Mouse (Mus musculus): Measurements from ENCODE around the gene Tmem62. TPM values are rescaled to one million over a fixed set of nuclear protein-coding genes. Genes with fewer than 3 reads are reported as not detected.
"Not testable (repeated sequence)": the region's sequence is repeated elsewhere in the genome, so short reads cannot be mapped to it uniquely, and the experiment has no call there.

The Tmem62 gene
- polyA plus RNA-seq, 1 experiment from 2014 or later: 4.7 TPM

GRCm38 (mm10) chr2:120965486-120965885, 11.3 kb upstream of the Tmem62 start:
- H3K4me1 ChIP-seq (ENCODE audit: control insufficient read depth, insufficient read depth, low read length): 0 out of 2 replicates have a peak, but pooled peaks cover 6% of the 10 kb centered on the region
- H3K4me2 ChIP-seq (ENCODE audit: low read depth, low read length): no peak overlapping the region
- no peaks in the 10 kb centered on the region for H3K9me3 ChIP-seq (replicated peaks; ENCODE audit: control insufficient read depth, low read length)
- no peak overlapping the region for H3K9ac ChIP-seq (ENCODE audit: low read length)
- WGBS: 87% methylated on average over 3 of the region's 3 CpGs
- no peaks in the 10 kb centered on the region for H3K36me3 ChIP-seq (ENCODE audit: control insufficient read depth, insufficient read depth, low read length)
- no peak overlapping the region for H3K4me3 ChIP-seq (replicated peaks; ENCODE audit: low read length)
- H3K27ac ChIP-seq (ENCODE audit: low read length): no peak overlapping the region
- no peaks in the 10 kb centered on the region for H3K27me3 ChIP-seq (ENCODE audit: control insufficient read depth, insufficient read depth, low read length)
- no peak for ATAC-seq (ENCODE audit: insufficient read depth, low FRiP score)

GRCm38 (mm10) chr2:120970045-120970539, 6.7 kb upstream of the Tmem62 start:
- peak; percentile 34; the same call in 1 of the 2 replicates for ATAC-seq (ENCODE audit: insufficient read depth, low FRiP score)
- Histone ChIP-seq H3K4me2 (ENCODE audit: low read depth, low read length) (peak overlapping the region; percentile 86), H3K27ac (ENCODE audit: low read length) (peak overlapping the region; percentile 58), H3K27me3 (ENCODE audit: control insufficient read depth, insufficient read depth, low read length) (no peaks in the 10 kb centered on the region), H3K9me3 (replicated peaks; ENCODE audit: control insufficient read depth, low read length) (no peaks in the 10 kb centered on the region), H3K36me3 (ENCODE audit: control insufficient read depth, insufficient read depth, low read length) (no peaks in the 10 kb centered on the region), H3K4me1 (ENCODE audit: control insufficient read depth, insufficient read depth, low read length) (0 out of 2 replicates have a peak, but pooled peaks cover 6% of the 10 kb centered on the region), H3K9ac (ENCODE audit: low read length) (peak overlapping the region; percentile 86), H3K4me3 (replicated peaks; ENCODE audit: low read length) (peak overlapping the region; percentile 82)
- WGBS: under 1% methylated on average over 23 of the region's 23 CpGs

- peak within 1 kb of the TSS; percentile 82 for H3K4me3 ChIP-seq (replicated peaks; ENCODE audit: low read length)
- 0 out of 2 replicates have a peak, but pooled peaks cover 6% of the 10 kb centered on the region for H3K4me1 ChIP-seq (ENCODE audit: control insufficient read depth, insufficient read depth, low read length)
- H3K36me3 ChIP-seq (ENCODE audit: control insufficient read depth, insufficient read depth, low read length): no peaks in the 10 kb centered on the region
- under 1% methylated on average over 39 of the region's 39 CpGs for WGBS
- H3K27me3 ChIP-seq (ENCODE audit: control insufficient read depth, insufficient read depth, low read length): no peaks in the 10 kb centered on the region
- H3K9ac ChIP-seq (ENCODE audit: low read length): peak within 1 kb of the TSS; percentile 86
- no peaks in the 10 kb centered on the region for H3K9me3 ChIP-seq (replicated peaks; ENCODE audit: control insufficient read depth, low read length)
- peak within 1 kb of the TSS; percentile 86 for H3K4me2 ChIP-seq (ENCODE audit: low read depth, low read length)
- peak; percentile 86 for ATAC-seq (ENCODE audit: insufficient read depth, low FRiP score)
- H3K27ac ChIP-seq (ENCODE audit: low read length): peak within 1 kb of the TSS; percentile 58
These were observed 6.2 kb upstream of the Tmem62 start, which contains the start of gene Ubr1 for GRCm38 (mm10) chr2:120970559-120971080. Ubr1 (minus strand) TSS chr2:120970715.

GRCm38 (mm10) chr2:120971766-120972165, 5.1 kb upstream of the Tmem62 start:
- Histone ChIP-seq H3K27ac (ENCODE audit: low read length) (no peak overlapping the region), H3K4me3 (replicated peaks; ENCODE audit: low read length) (no peak overlapping the region), H3K4me1 (ENCODE audit: control insufficient read depth, insufficient read depth, low read length) (0 out of 2 replicates have a peak, but pooled peaks cover 6% of the 10 kb centered on the region), H3K9me3 (replicated peaks; ENCODE audit: control insufficient read depth, low read length) (no peaks in the 10 kb centered on the region), H3K27me3 (ENCODE audit: control insufficient read depth, insufficient read depth, low read length) (no peaks in the 10 kb centered on the region), H3K4me2 (ENCODE audit: low read depth, low read length) (no peak overlapping the region), H3K36me3 (ENCODE audit: control insufficient read depth, insufficient read depth, low read length) (no peaks in the 10 kb centered on the region), H3K9ac (ENCODE audit: low read length) (no peak overlapping the region)
- 80% methylated on average over 4 of the region's 4 CpGs for WGBS
- ATAC-seq (ENCODE audit: insufficient read depth, low FRiP score): no peak

GRCm38 (mm10) chr2:120972257-120972656, 4.6 kb upstream of the Tmem62 start:
- H3K9ac ChIP-seq (ENCODE audit: low read length); H3K9me3 ChIP-seq (replicated peaks; ENCODE audit: control insufficient read depth, low read length); H3K36me3 ChIP-seq (ENCODE audit: control insufficient read depth, insufficient read depth, low read length); H3K4me2 ChIP-seq (ENCODE audit: low read depth, low read length); H3K4me1 ChIP-seq (ENCODE audit: control insufficient read depth, insufficient read depth, low read length); H3K27ac ChIP-seq (ENCODE audit: low read length); H3K27me3 ChIP-seq (ENCODE audit: control insufficient read depth, insufficient read depth, low read length); H3K4me3 ChIP-seq (replicated peaks; ENCODE audit: low read length); ATAC-seq (ENCODE audit: insufficient read depth, low FRiP score): not testable (repeated sequence)
- WGBS: 93% methylated on average over 8 of the region's 8 CpGs

GRCm38 (mm10) chr2:120972964-120973363, 3.9 kb upstream of the Tmem62 start:
- Histone ChIP-seq H3K9me3 (replicated peaks; ENCODE audit: control insufficient read depth, low read length) (no peaks in the 10 kb centered on the region), H3K27ac (ENCODE audit: low read length) (no peak overlapping the region), H3K4me1 (ENCODE audit: control insufficient read depth, insufficient read depth, low read length) (peaks cover 12% of the 10 kb centered on the region), H3K27me3 (ENCODE audit: control insufficient read depth, insufficient read depth, low read length) (no peaks in the 10 kb centered on the region), H3K4me3 (replicated peaks; ENCODE audit: low read length) (no peak overlapping the region; the same call in 1 of the 2 replicates), H3K4me2 (ENCODE audit: low read depth, low read length) (0 out of 2 replicates have a peak overlapping the region, but pooled peaks have one; percentile 22), H3K36me3 (ENCODE audit: control insufficient read depth, insufficient read depth, low read length) (no peaks in the 10 kb centered on the region), H3K9ac (ENCODE audit: low read length) (no peak overlapping the region)
- WGBS: 21% methylated on average over 5 of the region's 5 CpGs
- ATAC-seq (ENCODE audit: insufficient read depth, low FRiP score): no peak

- Histone ChIP-seq H3K4me1 (ENCODE audit: control insufficient read depth, insufficient read depth, low read length) (peaks cover 6% of the 10 kb centered on the region), H3K9ac (ENCODE audit: low read length) (no peak overlapping the region), H3K4me3 (replicated peaks; ENCODE audit: low read length) (0 out of 2 replicates have a peak overlapping the region, but pooled peaks have one; percentile 8), H3K27ac (ENCODE audit: low read length) (no peak overlapping the region), H3K36me3 (ENCODE audit: control insufficient read depth, insufficient read depth, low read length) (no peaks in the 10 kb centered on the region), H3K9me3 (replicated peaks; ENCODE audit: control insufficient read depth, low read length) (no peaks in the 10 kb centered on the region), H3K4me2 (ENCODE audit: low read depth, low read length) (0 out of 2 replicates have a peak overlapping the region, but pooled peaks have one; percentile 31), H3K27me3 (ENCODE audit: control insufficient read depth, insufficient read depth, low read length) (no peaks in the 10 kb centered on the region)
- 46% methylated on average over 4 of the region's 4 CpGs for WGBS
- ATAC-seq (ENCODE audit: insufficient read depth, low FRiP score): no peak
These were observed 509 bp upstream of the Tmem62 start for GRCm38 (mm10) chr2:120976308-120976707.

GRCm38 (mm10) chr2:120977926-120978692, 1.3 kb downstream of the Tmem62 start:
- Histone ChIP-seq H3K36me3 (ENCODE audit: control insufficient read depth, insufficient read depth, low read length) (no peaks in the 10 kb centered on the region), H3K9ac (ENCODE audit: low read length) (no peak overlapping the region), H3K4me1 (ENCODE audit: control insufficient read depth, insufficient read depth, low read length) (peaks cover 6% of the 10 kb centered on the region), H3K27me3 (ENCODE audit: control insufficient read depth, insufficient read depth, low read length) (no peaks in the 10 kb centered on the region), H3K27ac (ENCODE audit: low read length) (peak overlapping the region; percentile 81; the same call in 1 of the 2 replicates), H3K4me2 (ENCODE audit: low read depth, low read length) (peak overlapping the region; percentile 95), H3K4me3 (replicated peaks; ENCODE audit: low read length) (peak overlapping the region; percentile 74), H3K9me3 (replicated peaks; ENCODE audit: control insufficient read depth, low read length) (no peaks in the 10 kb centered on the region)
- WGBS: 82% methylated on average over 8 of the region's 8 CpGs
- no peak for ATAC-seq (ENCODE audit: insufficient read depth, low FRiP score)

GRCm38 (mm10) chr2:120978693-120979037, 1.8 kb downstream of the Tmem62 start:
- no peak overlapping the region for H3K27ac ChIP-seq (ENCODE audit: low read length)
- no peaks in the 10 kb centered on the region for H3K27me3 ChIP-seq (ENCODE audit: control insufficient read depth, insufficient read depth, low read length)

More at GRCm38 (mm10) chr2:120978693-120979037, 1.8 kb downstream of the Tmem62 start:
- Histone ChIP-seq H3K4me2 (ENCODE audit: low read depth, low read length) (no peak overlapping the region), H3K9ac (ENCODE audit: low read length) (no peak overlapping the region), H3K9me3 (replicated peaks; ENCODE audit: control insufficient read depth, low read length) (no peaks in the 10 kb centered on the region), H3K4me3 (replicated peaks; ENCODE audit: low read length) (no peak overlapping the region), H3K4me1 (ENCODE audit: control insufficient read depth, insufficient read depth, low read length) (peaks cover 6% of the 10 kb centered on the region), H3K36me3 (ENCODE audit: control insufficient read depth, insufficient read depth, low read length) (no peaks in the 10 kb centered on the region)
- 42% methylated on average over 2 of the region's 2 CpGs for WGBS
- no peak for ATAC-seq (ENCODE audit: insufficient read depth, low FRiP score)

All from stomach, embryonic 16.5 days (tissue).